Mouse (Mus musculus): ENCODE measurements around the gene Tnp1.

DNA sequence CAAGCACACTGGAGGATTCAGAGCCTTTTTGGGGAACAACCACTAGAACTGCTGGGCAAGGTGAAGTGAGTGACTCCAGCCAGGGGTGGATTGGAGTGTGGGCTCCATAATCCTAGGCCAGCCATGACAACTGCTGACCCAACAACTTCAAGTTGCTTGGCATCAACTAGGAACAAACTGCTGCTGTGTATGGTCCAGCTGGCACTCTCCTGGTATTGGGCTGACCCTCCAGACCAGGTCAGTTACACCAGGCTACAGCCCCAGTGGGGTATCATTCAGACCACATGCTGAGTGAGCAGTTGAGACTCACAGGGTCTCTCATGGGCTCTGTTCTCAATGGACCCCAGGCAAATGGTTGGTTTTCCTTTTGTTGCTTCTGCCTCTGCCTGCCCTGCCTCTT lies 41.5 kb downstream of the Tnp1 start:
- TF ChIP-seq CTCF (IDR thresholded peaks at IDR 0.05; ENCODE audit: extremely low read depth, insufficient read length, insufficient replicate concordance, low read depth, low read length) (no peak), POLR2A (IDR thresholded peaks at IDR 0.05; ENCODE audit: low read depth, low read length) (no peak)

Measured in small intestine, adult 2 months (tissue).